Mouse (Mus musculus) T-cell, adult 2 months (primary cell): ENCODE data around the gene Ehhadh.
A peak's percentile ranks its signal among the peaks of the same experiment; 100 is the strongest.
"Not testable (repeated sequence)": the region's sequence is repeated elsewhere in the genome, so short reads cannot be mapped to it uniquely, and the experiment has no call there.

Experiments used
- DNase-seq: peaks from one replicate; pipeline ENCODE4 v3.0.0; 2022; ENCODE audit warnings: low spot score

The Ehhadh gene

DNA sequence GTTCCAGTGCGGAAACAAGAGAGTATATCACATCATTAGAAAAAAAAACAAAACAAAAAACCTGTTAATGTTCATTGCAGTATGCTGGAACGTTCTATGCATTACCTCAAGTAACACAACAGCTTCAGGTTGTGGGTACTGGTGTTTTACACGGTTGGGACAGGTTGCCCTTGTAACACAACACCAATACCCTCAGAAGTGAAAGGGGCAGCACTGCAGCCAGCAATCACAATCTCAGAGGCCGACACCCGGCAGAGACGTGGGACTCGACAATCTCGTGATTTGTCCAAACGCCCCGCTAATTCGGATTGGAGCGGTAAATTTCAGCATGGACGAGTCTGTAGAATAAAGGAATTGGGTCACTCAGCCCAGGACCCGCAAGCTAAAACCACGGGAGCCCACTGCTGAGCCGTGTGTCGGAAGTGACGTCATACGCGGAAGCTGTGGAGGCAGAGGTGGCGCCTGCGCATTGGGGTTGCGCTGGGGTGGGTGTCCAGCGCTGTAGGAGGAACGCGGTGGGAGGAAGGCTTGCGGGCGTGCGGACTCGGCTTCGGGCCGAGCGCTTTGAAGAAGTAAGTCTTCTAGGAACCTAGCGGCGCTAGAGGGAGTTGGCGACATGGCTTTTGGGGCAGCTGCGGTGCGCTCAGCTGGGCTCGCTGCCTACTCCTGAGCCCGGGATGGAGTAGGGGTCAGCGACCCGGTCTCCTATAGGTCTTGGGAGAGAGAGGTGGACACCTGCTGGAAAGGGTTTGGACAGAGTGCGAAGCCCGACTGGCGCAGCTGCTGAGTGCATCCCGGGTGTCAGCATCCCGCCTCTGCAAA, 6.5 kb upstream of the Ehhadh start, which contains the start of gene Map3k13:
Gene Map3k13, plus strand, starts transcription at position 472 of the 822 bp plus-strand sequence.
- peak; percentile 90 for DNase-seq

GRCm38 (mm10) chr16:21793080-21793810, 5.6 kb upstream of the Ehhadh start:
- DNase-seq = not testable (repeated sequence)

- DNase-seq = no peak
Measured at GRCm38 (mm10) chr16:21791779-21792178, 4.2 kb upstream of the Ehhadh start.

GRCm38 (mm10) chr16:21790469-21790868, 2.9 kb upstream of the Ehhadh start:
- DNase-seq = no peak

GRCm38 (mm10) chr16:21789180-21789579, 1.6 kb upstream of the Ehhadh start:
- no peak for DNase-seq

DNA sequence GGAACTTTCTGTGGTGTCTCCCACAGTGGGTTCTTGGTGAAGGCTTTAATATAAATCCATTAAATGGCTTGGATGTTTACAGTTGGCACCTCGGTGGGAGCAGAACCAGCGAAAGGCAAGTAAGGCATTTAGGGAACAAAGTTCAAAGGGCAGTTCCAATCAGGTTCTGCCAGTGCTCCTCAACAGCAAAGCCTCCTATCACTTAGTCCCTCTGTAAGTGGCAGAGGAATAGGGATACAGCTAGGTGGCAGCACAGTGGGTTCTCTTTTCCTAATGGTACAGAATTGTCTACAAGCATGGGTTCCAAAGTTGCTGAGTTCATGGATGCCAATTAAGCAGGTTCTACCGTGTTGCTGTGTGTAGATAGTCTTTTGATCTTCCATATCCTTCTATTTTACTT, 974 bp upstream of the Ehhadh start:
- DNase-seq = no peak

- no peak for DNase-seq
Measured at GRCm38 (mm10) chr16:21786317-21786716, 1.3 kb downstream of the Ehhadh start.

DNA sequence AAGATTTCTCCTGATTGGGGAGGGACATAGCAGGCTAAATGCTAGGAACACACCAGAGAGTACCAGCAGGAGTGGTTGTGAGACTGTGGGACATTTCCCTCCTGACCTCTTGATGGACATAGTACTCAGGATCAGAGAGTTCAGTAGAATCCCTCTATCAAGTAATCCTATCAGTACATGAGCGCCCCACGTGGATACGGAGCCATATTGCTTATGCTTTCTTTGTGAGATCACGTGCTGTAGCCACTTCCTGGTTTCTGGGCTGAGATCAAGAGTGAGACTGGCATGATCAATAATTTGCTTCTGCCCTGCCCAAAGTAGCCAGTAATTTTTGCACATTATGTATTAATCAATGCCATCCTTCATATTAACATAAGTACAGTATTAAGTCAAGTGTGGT, 2.6 kb downstream of the Ehhadh start:
- DNase-seq = no peak

- no peak for DNase-seq
Measured at GRCm38 (mm10) chr16:21782807-21783206, 4.8 kb downstream of the Ehhadh start.

DNA sequence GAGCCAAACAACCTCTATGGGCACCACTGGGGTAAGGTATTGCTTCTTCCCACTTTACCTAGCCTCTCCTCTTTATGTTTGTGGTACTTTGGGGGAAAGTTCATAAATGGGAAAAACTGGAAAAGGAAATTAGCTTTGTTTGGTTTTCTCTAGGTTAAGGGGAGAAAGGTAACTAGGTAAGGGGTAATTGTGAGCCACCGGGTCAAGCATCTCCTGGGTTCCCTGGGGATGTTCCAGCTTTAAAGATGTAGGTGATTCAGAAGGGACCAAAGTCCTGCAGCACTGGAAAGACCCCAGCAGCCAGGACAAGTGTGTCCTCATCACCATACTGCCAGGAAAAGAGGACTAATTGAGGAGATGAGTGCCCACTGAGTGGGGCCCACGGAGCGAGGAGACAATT, 5.7 kb downstream of the Ehhadh start:
- DNase-seq = no peak

DNA sequence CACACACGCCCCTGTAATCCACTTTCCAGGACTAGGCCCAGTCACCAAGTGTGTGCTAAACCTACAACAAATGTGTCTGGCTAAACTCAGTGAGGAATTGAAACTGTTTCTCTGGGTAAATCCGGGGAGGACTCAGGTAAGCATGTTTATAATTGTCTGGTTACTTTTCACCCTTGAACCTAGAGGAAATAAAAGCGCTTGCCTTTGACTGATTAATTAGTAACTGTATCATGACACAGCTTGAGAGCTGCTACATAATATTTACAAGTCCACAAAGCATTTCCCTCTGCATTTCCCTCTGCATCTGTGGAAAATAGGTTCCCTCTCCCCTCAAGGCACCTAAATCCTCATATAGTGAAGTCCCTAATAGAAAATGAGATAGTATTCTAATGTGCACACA, 6.3 kb downstream of the Ehhadh start:
- no peak for DNase-seq

GRCm38 (mm10) chr16:21779149-21779548, 8.5 kb downstream of the Ehhadh start:
- no peak for DNase-seq

DNA sequence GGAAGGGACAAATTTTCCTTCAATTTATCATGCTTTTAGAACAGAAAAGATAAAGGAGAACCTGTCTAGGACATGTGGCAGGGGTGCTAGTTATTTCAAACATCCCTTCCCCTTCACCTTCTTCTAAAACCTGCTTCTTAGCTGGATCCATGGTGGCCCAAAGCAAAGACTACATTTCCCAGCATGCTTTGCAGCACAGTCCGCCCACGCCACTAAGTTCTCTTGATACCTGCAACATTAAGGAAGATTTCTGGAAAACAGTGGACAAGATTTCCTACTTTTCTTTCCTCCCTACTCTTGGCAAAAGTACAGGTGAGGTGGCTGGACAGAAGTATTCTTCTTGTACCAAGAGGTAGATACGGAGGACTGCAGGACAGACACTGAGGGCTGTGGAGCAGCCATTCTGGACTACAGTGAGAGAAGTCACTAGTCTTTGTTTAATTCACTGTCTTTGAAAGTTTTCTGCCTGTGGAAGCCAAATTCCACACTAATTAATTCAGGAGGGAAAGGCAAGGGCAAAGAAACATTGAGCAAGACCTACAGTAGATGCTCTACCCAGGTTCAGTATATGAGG, 9.2 kb downstream of the Ehhadh start:
- no peak for DNase-seq

- DNase-seq = no peak
Measured at GRCm38 (mm10) chr16:21774725-21775124, 12.9 kb downstream of the Ehhadh start.

DNA sequence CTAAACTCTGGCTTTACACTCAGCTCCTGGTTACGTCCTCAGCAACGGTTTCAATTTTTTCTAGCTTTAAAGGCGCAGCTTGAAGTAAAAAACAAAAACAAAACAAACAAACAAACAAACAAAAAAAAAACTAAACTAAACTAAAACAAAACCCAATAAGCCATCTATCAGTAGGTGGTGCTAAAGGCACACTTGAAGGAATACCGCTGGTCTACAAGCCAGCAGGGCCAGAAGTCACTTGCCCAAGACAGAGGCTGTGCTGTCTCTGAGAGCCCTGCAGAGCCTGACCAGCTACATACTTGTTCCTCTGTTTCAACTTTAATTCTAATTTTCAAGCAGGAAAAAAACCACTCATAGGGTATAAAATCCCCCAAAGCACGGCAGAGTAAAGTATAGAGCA, 17.9 kb downstream of the Ehhadh start:
- no peak for DNase-seq

DNA sequence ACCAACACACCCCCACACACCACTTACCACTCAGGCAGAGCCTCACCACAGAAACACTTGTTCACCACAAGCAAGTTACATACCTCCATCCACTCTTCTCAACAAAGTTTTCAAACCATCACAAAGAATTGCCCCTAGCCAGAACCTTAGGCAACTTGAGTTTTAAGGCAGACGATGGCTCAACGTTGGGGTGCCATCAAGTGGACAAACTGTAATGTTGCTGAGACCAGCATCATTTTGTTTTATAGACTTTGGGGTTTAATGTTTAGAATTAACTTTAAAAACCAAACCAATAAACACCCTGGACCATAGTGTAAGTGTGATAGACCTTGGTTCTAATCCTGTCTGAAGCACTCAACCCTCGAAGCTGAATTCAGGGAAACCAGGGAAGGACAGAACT, 19.4 kb downstream of the Ehhadh start:
- no peak for DNase-seq

DNA sequence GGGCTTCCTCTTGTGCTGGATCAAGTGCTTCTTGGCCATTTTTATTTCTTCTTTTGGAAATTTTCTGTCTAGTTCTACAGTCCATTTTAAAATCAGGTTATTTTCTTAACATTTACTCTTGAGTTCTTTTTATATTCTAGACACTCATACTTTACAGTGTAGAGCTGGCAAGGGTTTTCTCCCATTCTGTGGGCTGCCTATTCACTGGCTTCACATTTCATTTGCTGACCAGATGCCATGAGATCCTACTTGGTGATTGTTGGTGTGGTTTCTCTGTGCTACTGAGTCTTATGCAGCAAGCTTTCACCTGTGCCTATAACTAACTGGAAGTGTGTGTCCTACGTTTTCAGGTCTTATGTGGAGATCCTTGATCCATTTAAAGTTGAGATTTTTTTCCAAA, 29.2 kb downstream of the Ehhadh start:
- DNase-seq = no peak

GRCm38 (mm10) chr16:21743401-21743800, 44.2 kb downstream of the Ehhadh start:
- DNase-seq = no peak

- no peak for DNase-seq
Measured at GRCm38 (mm10) chr16:21742898-21743297, 44.7 kb downstream of the Ehhadh start.

DNA sequence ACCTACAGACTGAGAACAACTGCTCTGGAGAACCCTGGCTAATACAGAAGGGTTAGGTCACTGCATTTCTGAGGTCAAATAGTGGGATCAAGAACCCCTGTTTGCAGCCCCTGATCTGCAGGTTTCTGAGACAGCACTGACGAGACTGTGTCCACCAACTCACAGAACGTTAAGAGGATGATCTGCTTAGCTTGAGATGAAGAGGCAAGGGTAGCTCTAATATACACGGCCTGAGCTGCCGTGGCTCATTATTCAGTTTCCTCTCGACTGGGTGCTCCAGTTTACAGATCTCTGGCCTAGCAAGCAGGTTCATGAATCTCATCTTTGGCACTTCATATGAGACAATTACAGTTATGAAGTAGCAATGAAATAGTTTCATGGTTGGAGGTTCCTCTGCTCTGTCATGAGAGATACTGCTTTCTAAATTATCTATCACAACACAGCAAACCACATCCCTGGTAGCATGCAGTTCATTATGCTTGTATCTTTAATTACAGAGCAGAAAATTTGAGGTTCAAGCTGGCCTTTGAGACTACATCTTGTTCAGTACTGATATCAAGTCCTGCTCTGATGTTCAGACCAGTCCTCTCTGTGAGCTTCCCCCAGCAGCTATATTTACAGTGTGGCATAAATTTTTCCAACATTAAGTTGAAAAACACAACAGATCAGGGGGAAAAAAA, 45.3 kb downstream of the Ehhadh start:
- DNase-seq = no peak

GRCm38 (mm10) chr16:21741542-21741941, 46.1 kb downstream of the Ehhadh start:
- DNase-seq = no peak

DNA sequence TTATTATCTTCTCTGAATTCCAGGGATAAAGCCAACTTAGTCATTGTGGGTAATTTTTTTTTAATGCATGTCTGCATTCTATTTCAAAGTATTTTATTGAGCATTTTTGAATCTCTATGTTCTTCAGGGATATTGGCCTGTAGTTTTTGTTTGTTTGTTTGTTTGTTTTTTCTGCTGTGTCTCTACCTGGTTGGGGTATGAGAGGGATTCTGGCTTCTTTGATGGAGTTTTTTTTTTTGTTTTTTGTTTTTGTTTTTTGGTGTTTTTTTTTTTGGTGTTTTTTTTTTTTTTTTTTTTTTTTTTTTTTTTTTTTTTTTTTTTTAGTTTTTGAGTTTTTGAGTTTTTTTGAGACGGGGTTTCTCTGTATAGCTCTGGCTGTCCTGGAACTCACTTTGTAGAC, 52.0 kb downstream of the Ehhadh start:
- DNase-seq = no peak
